Mouse (Mus musculus) R1 (cell line): ENCODE data around the gene Apol7e.
"Not testable (repeated sequence)": the region's sequence is repeated elsewhere in the genome, so short reads cannot be mapped to it uniquely, and the experiment has no call there.

Experiments
- DNase-seq: peaks from one replicate; pipeline ENCODE4 v3.0.0-alpha.2; 2018; ENCODE audit warnings: low read depth, low spot score

Apol7e gene

DNA sequence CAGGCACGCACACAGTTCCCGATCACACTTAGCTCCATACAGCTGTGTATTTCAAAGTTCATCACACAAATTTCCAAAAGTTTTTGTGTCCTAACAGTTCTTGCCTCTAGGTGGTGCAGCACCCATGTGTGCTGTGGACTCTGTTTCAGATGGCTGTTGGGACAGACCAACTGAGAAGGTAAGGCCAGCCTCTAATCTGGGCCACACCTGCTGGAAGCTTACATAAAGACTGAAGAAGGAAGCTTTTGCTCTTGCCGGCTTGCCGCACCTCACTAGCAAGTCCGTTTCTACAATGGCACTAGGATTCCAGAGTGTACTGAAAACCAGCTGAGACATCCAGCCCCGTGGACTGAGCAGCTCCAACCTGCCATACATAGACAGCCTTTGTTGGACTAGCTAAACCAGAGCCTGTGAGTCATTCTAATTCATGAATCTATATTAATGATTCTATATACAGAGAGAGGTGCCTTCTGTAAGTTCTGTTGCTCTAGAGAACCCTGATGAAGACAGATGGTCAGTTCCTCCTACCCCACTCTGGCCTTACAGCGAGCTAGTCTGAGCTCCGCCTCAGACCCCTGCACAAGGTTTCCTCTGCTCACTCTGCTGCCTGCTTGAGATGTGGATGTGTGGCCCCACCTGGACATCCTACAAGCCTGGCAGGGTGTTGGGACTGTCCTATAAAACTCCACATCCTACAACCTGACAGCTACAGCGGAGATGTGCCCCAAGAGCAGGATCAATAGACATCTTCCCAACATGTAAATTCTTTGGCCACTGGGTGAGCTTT, 42.0 kb downstream of the Apol7e start:
- DNase-seq: peak; percentile 65

DNA sequence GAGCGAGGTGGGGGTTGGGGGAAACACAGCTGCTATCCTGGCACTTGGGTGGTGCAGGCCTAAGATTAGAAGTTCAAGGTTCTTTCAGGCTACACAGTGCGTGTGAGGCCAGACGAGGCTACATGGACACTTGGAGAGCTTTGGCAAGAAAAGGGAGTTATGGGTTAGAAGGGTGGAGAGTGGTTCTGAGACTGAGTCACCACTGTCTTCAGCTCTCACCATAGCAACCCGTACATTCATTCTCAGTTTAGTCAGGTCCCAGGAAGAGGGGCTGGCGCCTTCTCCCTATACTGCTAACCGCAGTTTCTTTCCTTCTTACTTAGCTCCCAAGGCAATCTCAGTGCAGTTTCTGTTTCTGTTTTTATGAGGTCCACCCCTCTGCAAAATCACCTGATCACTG, 42.9 kb downstream of the Apol7e start:
- DNase-seq: not testable (repeated sequence)

DNA sequence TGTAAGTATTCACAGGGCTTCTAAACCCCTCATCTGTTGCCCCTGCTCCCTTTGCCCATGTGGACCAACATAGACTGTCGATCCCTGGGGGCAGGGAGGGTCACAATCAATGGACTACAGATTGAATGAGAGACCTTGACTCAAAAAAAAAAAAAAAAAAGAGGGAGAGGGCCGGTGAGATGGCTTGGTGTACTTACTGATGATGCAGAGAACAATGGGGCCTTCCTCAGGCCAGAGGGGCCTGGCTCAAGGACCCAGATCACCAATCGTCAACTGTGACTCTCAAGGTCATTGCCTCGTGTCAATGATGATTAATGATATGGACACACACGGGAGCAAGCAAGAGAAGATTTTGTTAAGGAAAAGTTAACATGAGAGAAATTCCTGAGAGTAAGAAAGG, 46.0 kb downstream of the Apol7e start:
- DNase-seq: no peak

DNA sequence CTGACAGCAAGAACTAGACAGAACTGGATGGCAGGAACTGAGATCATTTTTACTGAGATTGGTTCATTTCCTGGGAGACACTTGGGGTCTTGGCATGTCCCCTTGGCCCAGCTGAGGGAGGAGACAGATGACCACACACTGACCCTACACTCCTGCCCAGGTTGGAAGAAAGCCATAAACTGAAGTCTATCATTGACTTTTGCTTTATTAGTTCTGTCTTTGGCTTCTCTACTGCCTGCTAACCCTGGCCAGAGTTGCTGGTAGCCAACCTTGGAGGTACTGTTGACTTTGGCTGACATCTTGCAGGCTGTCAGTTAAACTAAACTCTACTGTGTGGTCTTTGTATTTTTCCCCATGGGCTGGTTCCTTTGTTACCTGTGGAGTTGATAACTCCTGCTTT, 46.4 kb downstream of the Apol7e start:
- DNase-seq: no peak

DNA sequence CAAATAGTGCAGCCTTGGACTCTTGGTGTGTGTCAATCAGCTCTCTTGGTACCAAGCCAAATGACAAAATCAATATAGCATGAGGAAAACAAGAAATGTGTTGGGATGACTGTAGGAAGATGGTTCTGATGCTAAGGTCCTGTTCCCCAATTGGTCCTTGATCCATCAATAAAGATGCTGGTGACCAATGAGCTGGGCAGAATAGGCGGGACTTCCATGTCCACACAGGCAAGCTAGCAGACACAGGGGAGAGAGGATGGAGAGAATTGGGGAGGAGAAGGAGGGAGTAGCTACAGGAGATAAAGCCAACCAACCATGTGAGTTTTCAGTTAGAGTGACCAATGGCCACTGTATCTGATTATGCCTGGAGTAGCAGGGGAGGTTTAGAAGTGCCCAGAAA, 47.7 kb downstream of the Apol7e start:
- no peak for DNase-seq

DNA sequence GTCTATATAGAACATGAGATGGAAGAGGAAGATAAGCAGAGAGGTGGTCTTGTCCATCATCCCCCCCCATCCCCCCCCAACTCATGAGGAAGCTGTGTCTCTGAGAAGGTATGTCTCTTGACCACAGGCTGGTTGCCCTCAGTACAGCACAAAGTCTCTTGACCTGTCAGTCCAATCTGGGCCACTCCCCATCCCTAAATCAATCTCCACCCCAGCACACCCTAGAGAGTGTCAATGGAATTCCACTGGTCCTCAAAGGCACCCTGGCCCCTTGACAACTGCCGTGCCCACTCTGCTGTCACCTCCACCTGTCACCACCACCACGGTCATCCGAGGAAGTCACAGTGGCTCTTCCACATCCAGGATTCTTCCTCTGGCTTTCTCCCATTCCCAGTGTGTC, 49.8 kb downstream of the Apol7e start:
- no peak for DNase-seq

DNA sequence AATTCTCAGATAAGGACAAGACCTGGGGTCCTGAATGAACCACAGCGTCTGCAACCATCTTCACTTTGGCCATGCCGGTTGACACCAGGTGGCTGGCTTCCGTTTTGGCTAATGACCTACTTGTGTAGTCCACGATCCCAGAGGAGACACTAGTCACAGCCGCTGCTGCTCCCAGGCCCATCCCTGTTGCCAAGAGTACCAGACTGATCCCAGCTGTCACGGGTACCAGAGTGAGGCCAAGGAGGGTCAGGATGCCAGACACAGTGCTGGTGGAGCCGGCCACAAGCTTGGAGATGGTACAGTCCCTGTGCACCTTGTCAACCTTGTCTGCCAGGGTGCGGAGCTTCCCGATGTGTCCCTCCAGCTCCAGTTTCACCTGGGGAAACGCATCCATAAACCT, 51.1 kb downstream of the Apol7e start:
- no peak for DNase-seq

DNA sequence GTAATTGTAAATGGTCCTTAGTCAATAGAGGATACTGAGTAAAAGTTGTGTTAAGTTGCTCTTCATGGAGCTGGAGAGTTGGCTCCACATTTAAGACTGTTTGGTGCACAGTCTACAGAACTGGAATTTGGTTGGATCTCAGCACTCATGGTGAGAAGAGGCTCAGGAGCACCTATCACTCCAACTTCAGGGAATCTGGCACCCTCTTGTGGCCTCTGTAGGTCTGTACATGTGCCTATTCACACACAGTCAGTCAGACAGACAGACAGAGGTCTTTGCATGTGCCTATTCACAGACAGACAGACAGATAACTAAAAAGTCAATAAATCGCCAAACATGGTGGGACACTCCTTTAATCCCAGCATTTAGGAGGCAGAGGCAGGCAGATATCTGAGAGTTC, 51.8 kb downstream of the Apol7e start:
- peak; percentile 77 for DNase-seq

DNA sequence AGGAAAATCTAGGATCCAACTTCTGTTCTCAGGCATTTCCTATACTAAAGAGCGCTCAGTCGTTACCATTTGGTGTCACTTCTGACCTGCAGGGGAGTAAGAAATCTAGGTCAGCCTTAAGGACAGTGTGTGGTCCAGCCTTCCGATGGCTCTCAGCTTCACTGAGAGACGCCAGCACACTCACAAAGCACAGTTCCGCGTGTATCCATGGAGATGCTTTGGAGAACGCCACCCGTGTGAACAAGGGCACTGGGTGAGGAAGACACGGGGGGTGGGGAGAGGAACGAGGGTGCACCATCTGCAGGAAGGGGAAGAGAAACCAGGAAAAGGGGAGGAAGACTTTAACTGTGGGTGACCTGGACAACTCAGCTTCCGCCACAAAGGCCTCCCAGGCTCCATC, 53.8 kb downstream of the Apol7e start:
- no peak for DNase-seq

DNA sequence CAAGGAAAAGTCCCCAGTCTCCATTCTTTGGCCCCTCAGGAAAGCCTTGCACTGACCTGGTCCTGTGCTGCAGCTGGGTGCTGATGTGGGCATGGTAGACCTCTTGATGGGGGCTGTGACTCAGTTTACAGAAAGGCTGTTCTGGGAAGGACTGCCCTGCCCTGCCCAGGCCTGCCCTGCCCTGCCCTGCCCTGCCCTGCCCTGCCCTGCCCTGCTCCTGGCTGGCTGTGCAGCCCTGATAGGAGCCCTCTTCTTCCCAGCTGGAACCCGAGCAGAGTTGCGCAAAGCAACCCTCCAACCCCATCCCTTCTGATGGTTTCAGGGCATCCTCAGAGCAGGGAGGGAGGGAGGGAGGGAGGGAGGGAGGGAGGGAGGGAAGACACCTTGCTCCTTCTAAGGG, 56.5 kb downstream of the Apol7e start:
- no peak for DNase-seq

DNA sequence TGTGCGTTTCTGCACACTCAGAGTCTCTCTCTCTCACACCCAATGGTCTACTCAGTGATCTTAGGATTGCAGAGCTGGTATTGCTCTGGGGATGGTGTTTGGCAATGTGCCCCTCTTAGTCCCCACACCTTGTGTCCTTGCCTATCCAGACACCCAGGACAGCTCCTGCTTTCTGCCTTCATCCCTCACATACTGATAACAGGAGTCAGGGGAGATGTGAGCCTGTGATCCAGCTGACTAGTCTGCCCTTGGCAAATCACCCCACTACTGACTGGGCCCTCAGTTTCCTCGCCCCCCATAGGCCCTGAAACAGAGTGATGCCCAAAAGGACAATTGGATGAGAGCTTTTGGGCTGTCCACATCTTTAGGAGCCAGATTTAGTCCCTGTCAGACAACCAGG, 57.4 kb downstream of the Apol7e start:
- no peak for DNase-seq

DNA sequence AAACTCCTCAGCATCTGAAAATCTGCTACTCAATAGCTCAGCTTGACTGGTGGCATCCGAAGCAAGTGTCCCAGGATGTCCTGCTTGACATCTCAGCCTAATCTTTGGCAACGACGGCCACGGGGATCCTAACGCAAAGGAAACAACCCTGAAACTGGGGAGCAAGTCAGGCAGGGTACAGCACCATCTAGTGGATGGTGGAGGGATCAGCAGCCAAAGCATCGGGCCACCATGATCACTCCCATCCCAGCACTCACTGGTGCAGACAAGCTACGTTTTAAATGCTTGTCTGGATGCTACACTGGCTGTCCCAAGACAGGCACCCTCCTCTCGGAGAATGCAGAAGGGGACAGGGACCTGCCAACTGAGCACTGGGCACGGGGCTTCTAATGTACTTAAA, 58.2 kb downstream of the Apol7e start, which contains the start of gene Apol8:
Gene Apol8 (minus strand): TSS at position 156 of the 400 bp plus-strand sequence.
- DNase-seq: peak; percentile 71

DNA sequence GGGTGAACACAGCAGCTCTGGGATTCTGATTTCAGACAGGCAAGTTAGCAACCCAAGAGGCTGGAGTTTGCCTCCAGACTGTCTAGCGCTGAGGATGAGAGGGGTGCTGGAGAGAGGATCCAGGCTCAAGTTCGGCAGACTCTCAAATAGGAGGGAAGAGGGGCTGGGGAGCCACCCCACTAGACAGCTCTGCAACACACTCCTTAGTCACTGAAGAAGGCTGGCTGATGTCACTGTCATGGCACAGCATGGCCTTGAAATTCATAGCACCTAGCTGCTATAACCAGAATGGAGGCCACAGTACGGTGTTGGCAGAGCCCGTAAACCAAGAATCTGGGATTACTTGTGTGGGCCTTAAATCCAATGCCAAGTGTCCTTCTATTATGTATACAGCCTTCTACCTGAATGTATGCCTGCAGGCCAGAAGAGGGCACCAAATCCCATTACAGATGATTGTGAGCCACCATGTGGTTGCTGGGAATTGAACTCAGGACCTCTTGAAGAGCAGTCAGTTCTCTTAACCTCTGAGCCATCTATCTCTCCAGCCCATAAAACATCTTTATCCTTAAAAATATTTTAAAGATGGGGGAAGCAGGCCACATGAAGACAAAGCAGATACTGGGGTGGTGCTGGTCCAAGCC, 59.0 kb downstream of the Apol7e start:
- DNase-seq: peak; percentile 56

DNA sequence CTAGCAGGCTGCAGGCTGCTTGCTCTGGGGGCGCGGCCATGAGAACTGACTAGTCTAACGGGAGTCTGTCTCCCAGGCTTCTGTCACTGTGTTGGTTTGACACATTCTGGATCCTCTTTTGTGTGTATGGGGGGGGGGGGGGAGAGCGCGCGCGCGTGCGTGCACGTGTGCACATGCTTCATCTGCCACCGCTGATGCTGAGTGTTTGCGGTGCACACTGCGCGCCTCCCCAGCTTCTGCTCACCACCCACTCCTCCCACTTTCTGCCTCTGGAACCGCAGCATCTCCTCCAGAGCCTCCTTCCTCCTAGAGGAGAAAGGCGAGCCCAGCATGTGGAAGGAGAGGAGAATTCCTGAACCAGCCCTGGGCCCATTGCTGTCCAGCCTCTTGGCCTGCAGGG, 61.4 kb downstream of the Apol7e start:
- no peak for DNase-seq

DNA sequence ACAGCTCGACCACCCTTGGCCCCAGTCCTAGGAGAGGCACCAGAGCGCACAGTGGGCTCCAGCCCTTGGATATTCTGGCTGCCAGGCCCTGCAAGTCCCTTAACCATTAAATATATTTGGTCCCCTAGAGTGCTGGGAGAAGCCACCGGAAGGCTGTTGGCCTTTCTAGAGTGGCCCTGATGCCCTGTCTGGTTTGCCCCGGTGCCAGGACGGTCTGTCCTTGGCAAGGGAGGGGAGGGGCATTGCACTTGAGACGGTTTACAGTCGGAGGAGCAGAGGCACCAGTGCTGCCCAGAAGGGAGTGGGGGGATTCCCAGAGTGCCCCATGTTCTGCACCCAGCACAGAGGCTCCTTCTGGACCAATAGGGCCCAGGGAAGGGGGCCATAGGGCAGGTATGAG, 62.4 kb downstream of the Apol7e start:
- DNase-seq: no peak

DNA sequence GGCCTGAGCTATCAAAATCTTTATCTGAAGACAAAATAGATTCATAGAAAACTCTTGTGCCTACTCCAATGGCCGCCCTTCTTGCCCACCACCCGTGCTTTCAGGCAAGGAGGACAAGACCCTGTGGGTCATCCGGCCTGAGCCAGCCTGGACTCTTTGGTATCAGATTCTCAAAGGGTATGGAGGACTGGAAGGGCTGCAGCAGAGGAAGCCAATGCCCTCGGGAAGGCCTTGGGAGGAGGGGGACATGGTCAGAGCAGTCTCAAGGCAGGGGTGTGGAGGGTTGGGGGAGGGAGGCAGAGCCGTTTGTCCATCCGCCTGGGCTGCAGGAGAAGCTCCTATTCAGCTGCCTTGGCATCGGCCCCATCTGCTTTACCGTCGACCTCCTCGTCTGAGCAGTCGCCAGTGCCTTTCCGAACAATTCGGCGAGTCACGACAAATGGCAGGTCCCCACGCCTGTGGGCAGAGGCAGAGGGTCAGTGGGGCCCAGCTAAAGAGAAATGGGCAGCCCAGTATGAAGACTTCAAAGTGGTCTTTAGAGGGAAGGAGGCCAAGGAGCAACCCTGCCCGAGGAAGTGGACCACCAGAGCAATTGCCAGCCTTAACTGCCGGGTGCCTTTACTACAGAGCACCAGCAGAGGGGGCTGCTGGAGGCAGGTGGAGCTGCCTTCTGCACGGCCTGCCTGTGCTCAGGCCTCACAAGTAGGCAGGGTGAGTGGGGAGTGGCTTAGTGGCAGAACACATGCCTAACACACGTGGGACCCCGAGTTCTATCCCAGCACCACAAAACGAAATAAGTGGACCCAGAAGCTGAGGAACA, 63.1 kb downstream of the Apol7e start:
- peak; percentile 87 for DNase-seq

DNA sequence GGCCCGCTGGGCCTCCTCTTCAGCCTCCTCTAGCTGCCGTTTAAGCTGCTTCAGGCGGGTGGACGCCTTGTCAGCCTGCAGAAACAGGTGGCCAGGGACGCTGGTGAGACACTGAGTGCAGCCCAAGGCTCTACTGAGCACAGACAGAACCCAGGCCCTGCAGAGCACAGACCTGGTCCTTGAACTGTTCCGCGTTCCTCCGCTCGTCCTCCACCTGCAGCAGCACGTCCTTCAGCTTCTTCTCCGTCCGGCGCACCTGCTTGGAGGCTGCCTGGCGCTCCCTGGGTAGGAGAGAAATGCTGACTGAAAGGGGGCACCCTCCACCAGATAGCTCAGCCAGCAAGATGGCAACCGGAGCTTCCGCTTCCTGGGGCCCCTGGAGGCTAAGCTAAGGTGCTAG, 64.4 kb downstream of the Apol7e start:
- DNase-seq: no peak

DNA sequence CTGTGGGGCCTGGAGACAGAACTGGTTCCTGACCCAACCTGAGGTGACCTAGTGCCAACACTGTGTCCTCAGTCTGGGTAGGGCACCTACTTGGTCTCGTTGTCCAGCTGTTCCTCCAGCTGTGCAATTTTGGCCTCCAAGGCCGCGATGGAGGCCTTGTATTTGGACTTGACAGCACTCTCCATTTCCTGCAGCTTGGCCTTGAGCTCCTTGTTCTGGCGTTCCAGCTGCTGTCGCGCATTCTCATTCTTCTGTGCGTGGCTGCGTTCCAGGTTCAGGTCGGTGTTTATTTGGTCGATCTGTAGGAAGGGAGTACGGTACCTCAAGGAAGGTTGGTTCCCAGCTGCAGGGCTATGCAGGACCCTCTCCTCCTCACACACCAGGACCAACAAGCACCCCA, 65.0 kb downstream of the Apol7e start:
- no peak for DNase-seq

DNA sequence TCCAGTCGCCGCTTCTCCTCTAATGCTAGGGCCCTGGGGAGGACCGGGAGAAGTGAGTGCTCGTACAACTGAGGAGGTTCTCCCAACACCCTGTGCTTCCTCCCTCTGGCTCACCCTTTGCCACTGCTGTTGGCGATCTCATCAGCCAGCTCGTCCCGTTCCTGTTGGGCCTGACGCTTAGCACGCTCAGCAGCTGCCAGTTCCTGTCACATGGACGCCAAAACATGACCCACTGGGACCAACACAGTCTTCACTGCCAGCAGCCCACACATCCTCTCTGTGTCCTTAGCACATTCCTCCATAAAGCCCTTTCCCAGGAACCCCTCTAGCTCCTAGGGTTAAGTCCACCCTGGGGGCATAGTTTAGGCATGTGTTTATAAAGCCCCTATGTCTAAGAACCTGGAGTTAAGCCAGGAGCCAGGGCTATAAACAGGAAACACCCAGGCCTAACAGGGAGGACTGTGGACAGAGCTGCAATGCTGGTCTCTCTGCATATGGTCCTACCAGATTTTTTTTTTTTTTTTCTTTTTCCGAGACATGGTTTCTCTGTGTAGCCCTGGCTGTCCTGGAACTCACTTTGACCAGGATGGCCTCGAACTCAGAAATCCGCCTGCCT, 65.8 kb downstream of the Apol7e start:
- DNase-seq: no peak

DNA sequence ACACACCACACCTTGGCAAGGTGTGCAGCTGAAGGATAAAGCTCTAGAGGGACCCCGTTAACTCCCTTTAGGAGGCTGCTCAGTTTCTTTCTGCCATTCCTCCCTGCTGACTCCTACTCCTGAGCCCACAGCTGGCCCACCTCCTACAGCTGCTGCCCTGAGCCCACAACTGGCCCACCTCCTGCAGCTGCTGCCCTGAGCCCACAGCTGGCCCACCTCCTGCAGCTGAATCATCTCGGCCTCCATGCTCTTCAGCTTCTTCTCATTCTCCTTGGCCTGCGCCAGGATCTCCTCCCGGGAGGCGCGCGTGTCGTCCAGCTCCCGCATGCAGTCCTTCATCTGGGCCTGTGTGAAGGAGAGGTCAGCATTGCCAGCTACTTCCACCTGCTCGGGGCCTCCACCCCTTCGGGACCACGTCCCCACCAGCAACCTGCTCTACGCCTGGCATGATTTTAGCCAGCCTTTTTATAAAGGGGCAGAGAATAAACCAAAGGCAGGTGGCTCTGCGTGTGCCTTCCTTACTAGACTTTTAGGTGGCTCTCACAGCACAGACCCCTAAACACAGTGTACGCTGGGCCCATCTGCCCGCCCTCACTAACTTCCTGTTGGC, 66.9 kb downstream of the Apol7e start:
- no peak for DNase-seq

DNA sequence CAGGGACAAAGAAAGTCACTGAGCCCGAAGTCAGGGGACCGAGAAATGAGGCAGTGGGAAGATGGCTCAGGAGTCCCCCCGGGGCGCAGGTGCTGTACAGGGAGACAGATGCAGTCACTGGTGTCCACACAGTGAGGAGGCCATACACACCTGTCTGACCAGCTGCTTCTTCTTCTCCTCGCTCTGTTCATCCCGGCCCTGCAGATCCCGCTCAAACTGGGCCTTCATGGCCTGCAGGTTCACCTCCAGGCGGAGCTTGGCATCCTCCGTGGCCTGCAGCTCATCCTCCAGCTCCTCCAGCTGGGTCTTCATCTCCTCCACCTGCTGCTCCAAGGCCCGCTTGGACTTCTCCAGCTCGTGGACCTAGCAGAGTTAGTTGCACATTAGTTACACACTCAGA, 68.3 kb downstream of the Apol7e start:
- no peak for DNase-seq
